Mouse (Mus musculus): ENCODE data around the gene Crtac1. TPM values are rescaled to one million over a fixed set of nuclear protein-coding genes. Genes with fewer than 3 reads are reported as not detected.

Gene Crtac1
- polyA plus RNA-seq, 1 experiment, result not detected

GRCm38 (mm10) chr19:42384981-42385598 lies 46.5 kb downstream of the Crtac1 start:
- no peak for TF ChIP-seq GATA1 (IDR thresholded peaks at IDR 0.05; ENCODE audit: low read length)

GRCm38 (mm10) chr19:42380981-42381373 lies 50.6 kb downstream of the Crtac1 start:
- no peak for TF ChIP-seq GATA1 (IDR thresholded peaks at IDR 0.05; ENCODE audit: low read length)

GRCm38 (mm10) chr19:42380321-42380980 lies 51.1 kb downstream of the Crtac1 start:
- TF ChIP-seq GATA1 (IDR thresholded peaks at IDR 0.05; ENCODE audit: low read length), result no peak

GRCm38 (mm10) chr19:42379798-42380197 lies 51.8 kb downstream of the Crtac1 start:
- no peak for TF ChIP-seq GATA1 (IDR thresholded peaks at IDR 0.05; ENCODE audit: low read length)

- no peak for TF ChIP-seq GATA1 (IDR thresholded peaks at IDR 0.05; ENCODE audit: low read length)
Measured at GRCm38 (mm10) chr19:42377206-42377605, 54.4 kb downstream of the Crtac1 start.

GRCm38 (mm10) chr19:42363551-42363950 lies 68.0 kb downstream of the Crtac1 start:
- no peak for TF ChIP-seq GATA1 (IDR thresholded peaks at IDR 0.05; ENCODE audit: low read length)

- no peak for TF ChIP-seq GATA1 (IDR thresholded peaks at IDR 0.05; ENCODE audit: low read length)
Measured at GRCm38 (mm10) chr19:42358406-42358805, 73.2 kb downstream of the Crtac1 start.

- TF ChIP-seq GATA1 (IDR thresholded peaks at IDR 0.05; ENCODE audit: low read length), result no peak
Measured at GRCm38 (mm10) chr19:42356854-42357253, 74.7 kb downstream of the Crtac1 start.

- no peak for TF ChIP-seq GATA1 (IDR thresholded peaks at IDR 0.05; ENCODE audit: low read length)
Measured at GRCm38 (mm10) chr19:42355476-42355875, 76.1 kb downstream of the Crtac1 start.

GRCm38 (mm10) chr19:42341183-42341582 lies 90.4 kb downstream of the Crtac1 start:
- no peak for TF ChIP-seq GATA1 (IDR thresholded peaks at IDR 0.05; ENCODE audit: low read length)

GRCm38 (mm10) chr19:42332081-42332736 lies 99.4 kb downstream of the Crtac1 start:
- no peak for TF ChIP-seq GATA1 (IDR thresholded peaks at IDR 0.05; ENCODE audit: low read length)

- no peak for TF ChIP-seq GATA1 (IDR thresholded peaks at IDR 0.05; ENCODE audit: low read length)
Measured at GRCm38 (mm10) chr19:42331446-42331845, 100.1 kb downstream of the Crtac1 start.

GRCm38 (mm10) chr19:42328160-42328559 lies 103.4 kb downstream of the Crtac1 start:
- TF ChIP-seq GATA1 (IDR thresholded peaks at IDR 0.05; ENCODE audit: low read length), result no peak

GRCm38 (mm10) chr19:42325894-42326293 lies 105.7 kb downstream of the Crtac1 start:
- TF ChIP-seq GATA1 (IDR thresholded peaks at IDR 0.05; ENCODE audit: low read length), result no peak

GRCm38 (mm10) chr19:42322357-42323090 lies 109.1 kb downstream of the Crtac1 start:
- no peak for TF ChIP-seq GATA1 (IDR thresholded peaks at IDR 0.05; ENCODE audit: low read length)

GRCm38 (mm10) chr19:42321936-42322335 lies 109.6 kb downstream of the Crtac1 start:
- no peak for TF ChIP-seq GATA1 (IDR thresholded peaks at IDR 0.05; ENCODE audit: low read length)
